Mouse (Mus musculus): Measurements from ENCODE around the gene Ccdc73. TPM values are rescaled to one million over a fixed set of nuclear protein-coding genes. Genes with fewer than 3 reads are reported as not detected.
"Not testable (repeated sequence)": the region's sequence is repeated elsewhere in the genome, so short reads cannot be mapped to it uniquely, and the experiment has no call there.

The Ccdc73 gene
- polyA plus RNA-seq (2016; fragmentation: Nextera tagmentation; extraction: Ambion mirVana), result 7.7 and 9.5 TPM in 2 replicates

GRCm38 (mm10) chr2:104867282-104867855 is at the start of gene Ccdc73:
TSS of gene Ccdc73 (plus strand) at chr2:104867805.
- no peak within 1 kb of the TSS for H3K4me2 ChIP-seq (replicated peaks)
- 91% methylated on average over 13 of the region's 13 CpGs for WGBS
- ATAC-seq (ENCODE audit: low FRiP score, low read depth), result no peak
- H3K4me1 ChIP-seq, result no peaks in the 10 kb centered on the region
- no peaks in the 10 kb centered on the region for H3K27me3 ChIP-seq (replicated peaks)
- H3K9ac ChIP-seq, result no peak within 1 kb of the TSS
- H3K4me3 ChIP-seq, result no peak within 1 kb of the TSS
- no peaks in the 10 kb centered on the region for H3K36me3 ChIP-seq
- H3K9me3 ChIP-seq, result 0 out of 2 replicates have a peak, but pooled peaks cover 6% of the 10 kb centered on the region
- H3K27ac ChIP-seq, result no peak within 1 kb of the TSS

- not testable (repeated sequence) for H3K27me3 ChIP-seq (replicated peaks); H3K4me3 ChIP-seq; H3K4me1 ChIP-seq; H3K27ac ChIP-seq; H3K9me3 ChIP-seq; H3K9ac ChIP-seq; ATAC-seq (ENCODE audit: low FRiP score, low read depth); H3K4me2 ChIP-seq (replicated peaks); H3K36me3 ChIP-seq
- WGBS, result 87% methylated on average over 3 of the region's 3 CpGs
Observed at GRCm38 (mm10) chr2:104818763-104819162, 48.8 kb upstream of the Ccdc73 start.

GRCm38 (mm10) chr2:104826191-104826590 is 41.4 kb upstream of the Ccdc73 start:
- Histone ChIP-seq H3K27me3 (replicated peaks) (no peaks in the 10 kb centered on the region), H3K9me3 (no peaks in the 10 kb centered on the region), H3K27ac (no peak overlapping the region), H3K36me3 (no peaks in the 10 kb centered on the region), H3K9ac (no peak overlapping the region), H3K4me1 (no peaks in the 10 kb centered on the region), H3K4me3 (no peak overlapping the region), H3K4me2 (replicated peaks) (no peak overlapping the region)
- no peak for ATAC-seq (ENCODE audit: low FRiP score, low read depth)
- WGBS, result 90% methylated on average over 4 of the region's 4 CpGs

- ATAC-seq (ENCODE audit: low FRiP score, low read depth), result no peak
- Histone ChIP-seq H3K9ac (no peak overlapping the region), H3K4me3 (no peak overlapping the region), H3K27me3 (replicated peaks) (no peaks in the 10 kb centered on the region), H3K27ac (no peak overlapping the region), H3K9me3 (no peaks in the 10 kb centered on the region), H3K36me3 (no peaks in the 10 kb centered on the region), H3K4me1 (no peaks in the 10 kb centered on the region), H3K4me2 (replicated peaks) (no peak overlapping the region)
- WGBS, result 90% methylated on average over 2 of the region's 2 CpGs
Observed at GRCm38 (mm10) chr2:104832486-104832885, 35.1 kb upstream of the Ccdc73 start.

GRCm38 (mm10) chr2:104840974-104841373 is 26.6 kb upstream of the Ccdc73 start:
- no peaks in the 10 kb centered on the region for H3K4me1 ChIP-seq
- H3K9me3 ChIP-seq, result no peaks in the 10 kb centered on the region
- no peak overlapping the region for H3K4me3 ChIP-seq
- no peaks in the 10 kb centered on the region for H3K36me3 ChIP-seq
- H3K4me2 ChIP-seq (replicated peaks), result no peak overlapping the region
- no peak overlapping the region for H3K9ac ChIP-seq
- H3K27ac ChIP-seq, result no peak overlapping the region
- no peaks in the 10 kb centered on the region for H3K27me3 ChIP-seq (replicated peaks)
- ATAC-seq (ENCODE audit: low FRiP score, low read depth), result no peak

- Histone ChIP-seq H3K9ac (no peak overlapping the region), H3K9me3 (no peaks in the 10 kb centered on the region), H3K4me3 (no peak overlapping the region), H3K27me3 (replicated peaks) (no peaks in the 10 kb centered on the region), H3K36me3 (no peaks in the 10 kb centered on the region), H3K27ac (no peak overlapping the region), H3K4me1 (no peaks in the 10 kb centered on the region), H3K4me2 (replicated peaks) (no peak overlapping the region)
- no peak for ATAC-seq (ENCODE audit: low FRiP score, low read depth)
- WGBS, result 91% methylated on average over 7 of the region's 7 CpGs
Observed at GRCm38 (mm10) chr2:104841736-104842135, 25.9 kb upstream of the Ccdc73 start.

- no peaks in the 10 kb centered on the region for H3K9me3 ChIP-seq
- H3K27me3 ChIP-seq (replicated peaks), result no peaks in the 10 kb centered on the region
- H3K4me1 ChIP-seq, result no peaks in the 10 kb centered on the region
- no peaks in the 10 kb centered on the region for H3K36me3 ChIP-seq
- H3K27ac ChIP-seq, result no peak overlapping the region
- H3K4me2 ChIP-seq (replicated peaks), result no peak overlapping the region
- H3K9ac ChIP-seq, result no peak overlapping the region
- no peak overlapping the region for H3K4me3 ChIP-seq
- no peak for ATAC-seq (ENCODE audit: low FRiP score, low read depth)
Observed at GRCm38 (mm10) chr2:104842559-104842958, 25.0 kb upstream of the Ccdc73 start.

- ATAC-seq (ENCODE audit: low FRiP score, low read depth), result no peak
- H3K4me2 ChIP-seq (replicated peaks), result no peak overlapping the region
- no peaks in the 10 kb centered on the region for H3K9me3 ChIP-seq
- no peak overlapping the region for H3K9ac ChIP-seq
- H3K27ac ChIP-seq, result no peak overlapping the region
- peaks cover 20% of the 10 kb centered on the region for H3K27me3 ChIP-seq (replicated peaks)
- H3K4me3 ChIP-seq, result no peak overlapping the region
- H3K36me3 ChIP-seq, result no peaks in the 10 kb centered on the region
- H3K4me1 ChIP-seq, result peaks cover 8% of the 10 kb centered on the region; the same call in 1 of the 2 replicates
- WGBS, result 31% methylated on average over 4 of the region's 4 CpGs
Observed at GRCm38 (mm10) chr2:104846638-104847414, 20.8 kb upstream of the Ccdc73 start.

GRCm38 (mm10) chr2:104847645-104848044 is 20.0 kb upstream of the Ccdc73 start:
- 63% methylated on average over 2 of the region's 2 CpGs for WGBS
- no peak for ATAC-seq (ENCODE audit: low FRiP score, low read depth)

GRCm38 (mm10) chr2:104848235-104849161 is 19.1 kb upstream of the Ccdc73 start:
- ATAC-seq (ENCODE audit: low FRiP score, low read depth), result no peak

More at GRCm38 (mm10) chr2:104847645-104848044, 20.0 kb upstream of the Ccdc73 start:
- H3K4me2 ChIP-seq (replicated peaks), result no peak overlapping the region
- H3K9ac ChIP-seq, result no peak overlapping the region
- H3K27me3 ChIP-seq (replicated peaks), result peaks cover 20% of the 10 kb centered on the region
- no peak overlapping the region for H3K4me3 ChIP-seq
- H3K4me1 ChIP-seq, result peaks cover 8% of the 10 kb centered on the region; the same call in 1 of the 2 replicates
- no peak overlapping the region for H3K27ac ChIP-seq
- H3K9me3 ChIP-seq, result no peaks in the 10 kb centered on the region
- H3K36me3 ChIP-seq, result no peaks in the 10 kb centered on the region

GRCm38 (mm10) chr2:104849276-104849990 is 18.2 kb upstream of the Ccdc73 start, which contains the start of gene Prrg4:
TSS of gene Prrg4 (minus strand) at chr2:104849876.
- peak; percentile 63 for ATAC-seq (ENCODE audit: low FRiP score, low read depth)
- Histone ChIP-seq H3K9me3 (no peaks in the 10 kb centered on the region), H3K4me2 (replicated peaks) (peak within 1 kb of the TSS; percentile 96), H3K9ac (peak within 1 kb of the TSS; percentile 51), H3K4me3 (peak within 1 kb of the TSS; percentile 48), H3K4me1 (peaks cover 8% of the 10 kb centered on the region; the same call in 1 of the 2 replicates), H3K27me3 (replicated peaks) (peaks cover 20% of the 10 kb centered on the region), H3K36me3 (no peaks in the 10 kb centered on the region), H3K27ac (no peak within 1 kb of the TSS)
- under 1% methylated on average over 62 of the region's 62 CpGs for WGBS

More at GRCm38 (mm10) chr2:104848235-104849161, 19.1 kb upstream of the Ccdc73 start:
- no peak overlapping the region for H3K9ac ChIP-seq
- no peak overlapping the region for H3K27ac ChIP-seq
- no peaks in the 10 kb centered on the region for H3K9me3 ChIP-seq
- H3K27me3 ChIP-seq (replicated peaks), result peaks cover 20% of the 10 kb centered on the region
- H3K4me2 ChIP-seq (replicated peaks), result peak overlapping the region; percentile 96
- H3K36me3 ChIP-seq, result no peaks in the 10 kb centered on the region
- 35% methylated on average over 16 of the region's 16 CpGs for WGBS
- H3K4me1 ChIP-seq, result peaks cover 8% of the 10 kb centered on the region; the same call in 1 of the 2 replicates
- H3K4me3 ChIP-seq, result no peak overlapping the region
